Mouse (Mus musculus): ENCODE results near the gene Nt5dc3. TPM values are rescaled to one million over a fixed set of nuclear protein-coding genes. Genes with fewer than 3 reads are reported as not detected.

Gene Nt5dc3
- total and polyA plus RNA-seq, 3 experiments: 4.6 to 15.9 (median 6.5) TPM

- no peak for TF ChIP-seq E2F4 (IDR thresholded peaks at IDR 0.05; ENCODE audit: insufficient replicate concordance, low read depth, low read length)
- no peak for TF ChIP-seq PAX5 (IDR thresholded peaks at IDR 0.05; ENCODE audit: low read length)
- TF ChIP-seq EP300 (IDR thresholded peaks at IDR 0.05; ENCODE audit: low read length): no peak
- no peak for TF ChIP-seq NELFE (IDR thresholded peaks at IDR 0.05; ENCODE audit: low read depth, low read length)
- TF ChIP-seq SMC3 (IDR thresholded peaks at IDR 0.05; ENCODE audit: low read depth, low read length): no peak
- TF ChIP-seq GABPA (IDR thresholded peaks at IDR 0.05; ENCODE audit: insufficient replicate concordance, low read depth, low read length): no peak
- no peak for TF ChIP-seq MYC (IDR thresholded peaks at IDR 0.05; ENCODE audit: low read depth, low read length)
- no peak for TF ChIP-seq ETS1 (conservative IDR thresholded peaks at IDR 0.05; ENCODE audit: low read depth, low read length)
- no peak for TF ChIP-seq MEF2A (IDR thresholded peaks at IDR 0.05; ENCODE audit: borderline replicate concordance, low read depth, low read length)
- no peak for TF ChIP-seq ELF1 (IDR thresholded peaks at IDR 0.05; ENCODE audit: low read depth, low read length)
- no peak for TF ChIP-seq KAT2A (IDR thresholded peaks at IDR 0.05; ENCODE audit: insufficient replicate concordance, low read length)
- TF ChIP-seq MAZ (IDR thresholded peaks at IDR 0.05; ENCODE audit: low read depth, low read length): no peak
- no peak for TF ChIP-seq NRF1 (IDR thresholded peaks at IDR 0.05; ENCODE audit: low read depth, low read length)
- TF ChIP-seq JUND (conservative IDR thresholded peaks at IDR 0.05; ENCODE audit: low read depth, low read length): no peak
- no peak for TF ChIP-seq MAX (IDR thresholded peaks at IDR 0.05; ENCODE audit: low read length)
- TF ChIP-seq ZC3H11A (IDR thresholded peaks at IDR 0.05; ENCODE audit: low read depth, low read length): no peak
- no peak for TF ChIP-seq UBTF (IDR thresholded peaks at IDR 0.05; ENCODE audit: low read depth, low read length)
- no peak for TF ChIP-seq USF2 (conservative IDR thresholded peaks at IDR 0.05; ENCODE audit: low read depth, low read length)
- no peak for TF ChIP-seq RAD21 (IDR thresholded peaks at IDR 0.05; ENCODE audit: low read depth, low read length)
- dilution Hi-C loops (cut with MboI; ENCODE audit: extremely low pct_ligation_motif_present, extremely low pct_unique_long_range_greater_than_20kb, low sequenced_read_pairs): no loop called here
- DNase-seq (ENCODE audit: extremely low read depth): no peak
Measured at GRCm38 (mm10) chr10:86765344-86765966, 13.3 kb upstream of the Nt5dc3 start.

DNA sequence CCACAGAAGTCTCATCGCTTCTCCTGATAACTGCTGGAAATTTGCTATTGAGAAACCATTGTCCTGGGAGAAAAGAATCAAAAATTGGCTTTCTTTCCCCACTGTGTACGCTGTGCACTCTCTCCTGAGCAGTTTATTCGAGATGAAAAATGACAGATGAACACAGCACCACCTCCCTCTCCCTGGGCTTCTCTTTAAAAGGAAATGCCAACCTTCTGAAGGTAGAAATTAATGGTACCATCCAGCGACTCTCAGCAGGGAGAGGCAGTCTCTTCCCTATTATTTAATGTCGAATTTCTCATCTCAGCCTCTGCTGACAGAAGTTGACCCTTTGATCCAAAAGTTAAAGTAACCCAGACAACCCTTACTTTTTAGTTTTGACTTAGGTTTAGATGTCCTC, 9.6 kb upstream of the Nt5dc3 start:
- no peaks in the 10 kb centered on the region for H3K36me3 ChIP-seq (replicated peaks in 1 of 2; ENCODE audit: control insufficient read depth in 1 of 2, insufficient read depth in 1 of 2, low read length in 1 of 2)
- H3K4me3 ChIP-seq (replicated peaks in 1 of 3; ENCODE audit: low read depth in 2 of 3, low read length in 2 of 3, poor library complexity in 1 of 3): no peak overlapping the region
- H3K4me2 ChIP-seq (ENCODE audit: insufficient read depth, low read depth, poor library complexity, severe bottlenecking): no peak overlapping the region
- H3K27ac ChIP-seq (ENCODE audit: insufficient read depth, low read depth): no peak overlapping the region
- TF ChIP-seq USF1 (IDR thresholded peaks at IDR 0.05; ENCODE audit: low read depth, low read length): no peak
- no peak for TF ChIP-seq MEF2A (IDR thresholded peaks at IDR 0.05; ENCODE audit: borderline replicate concordance, low read depth, low read length)
- no peak for TF ChIP-seq IRF4 (IDR thresholded peaks at IDR 0.05; ENCODE audit: low read depth, low read length)
- no peak for TF ChIP-seq ZC3H11A (IDR thresholded peaks at IDR 0.05; ENCODE audit: low read depth, low read length)
- no peaks in the 10 kb centered on the region for H3K27me3 ChIP-seq (replicated peaks)
- in situ Hi-C loops (cut with MboI; ENCODE audit: low pct_ligation_motif_present, low pct_unique_long_range_greater_than_20kb, low sequenced_read_pairs): no loop called here
- H3K79me2 ChIP-seq (replicated peaks; ENCODE audit: control insufficient read depth, extremely low read depth, insufficient read depth, poor library complexity, severe bottlenecking): no peaks in the 10 kb centered on the region
- dilution Hi-C loops (cut with MboI; ENCODE audit: extremely low pct_ligation_motif_present, extremely low pct_unique_long_range_greater_than_20kb, low sequenced_read_pairs): no loop called here
- H3K4me1 ChIP-seq (ENCODE audit: control insufficient read depth in 1 of 2, insufficient read depth in 2 of 2): peaks cover 7 to 24% of the 10 kb centered on the region in 2 experiments; a peak in 3 of 4 replicates
- no peak for DNase-seq (ENCODE audit: extremely low read depth)
- no peaks in the 10 kb centered on the region for H3K9me3 ChIP-seq (replicated peaks; ENCODE audit: low read length)
- H3K9ac ChIP-seq (ENCODE audit: insufficient read depth, low read depth): no peak overlapping the region

More at GRCm38 (mm10) chr10:86765344-86765966, 13.3 kb upstream of the Nt5dc3 start:
- in situ Hi-C loops (cut with MboI; ENCODE audit: low pct_ligation_motif_present, low pct_unique_long_range_greater_than_20kb, low sequenced_read_pairs): no loop called here
- H3K79me2 ChIP-seq (replicated peaks; ENCODE audit: control insufficient read depth, extremely low read depth, insufficient read depth, poor library complexity, severe bottlenecking): no peaks in the 10 kb centered on the region
- H3K27ac ChIP-seq (ENCODE audit: insufficient read depth, low read depth): no peak overlapping the region
- no peak overlapping the region for H3K4me3 ChIP-seq (replicated peaks in 1 of 3; ENCODE audit: low read depth in 2 of 3, low read length in 2 of 3, poor library complexity in 1 of 3)
- H3K27me3 ChIP-seq (replicated peaks): no peaks in the 10 kb centered on the region
- peaks cover 0 to 28% of the 10 kb centered on the region in 2 experiments; a peak in 2 of 4 replicates for H3K4me1 ChIP-seq (ENCODE audit: control insufficient read depth in 1 of 2, insufficient read depth in 2 of 2)
- no peak overlapping the region for H3K9ac ChIP-seq (ENCODE audit: insufficient read depth, low read depth)
- peaks cover 6% of the 10 kb centered on the region for H3K9me3 ChIP-seq (replicated peaks; ENCODE audit: low read length)
- H3K36me3 ChIP-seq (replicated peaks in 1 of 2; ENCODE audit: control insufficient read depth in 1 of 2, insufficient read depth in 1 of 2, low read length in 1 of 2): no peaks in the 10 kb centered on the region
- no peak overlapping the region for H3K4me2 ChIP-seq (ENCODE audit: insufficient read depth, low read depth, poor library complexity, severe bottlenecking)
